Mouse (Mus musculus) kidney, embryonic 14.5 days (tissue): Measurements from ENCODE around the gene Nfkb1. TPM values are rescaled to one million over a fixed set of nuclear protein-coding genes. Genes with fewer than 3 reads are reported as not detected.

Source experiments
- ATAC-seq: fragments of 200-750 bp; cut with Nextera tagmentation; 2 replicates; pipeline ENCODE4 v1.8.0; 2017; ENCODE audit warnings: moderate number of reproducible peaks, mild to moderate bottlenecking, moderate TSS enrichment, moderate library complexity; ENCODE audit not compliant: low FRiP score, low TSS enrichment
- H3K27ac ChIP-seq: fragments of 300-500 bp; sonication (generic); 2 replicates; pipeline ENCODE4 v1.5.1; 2014; ENCODE audit warnings: low read depth, mild to moderate bottlenecking, low read length, moderate library complexity, mixed read lengths
- H3K27me3 ChIP-seq: fragments of 300-500 bp; sonication (generic); 2 replicates; pipeline ENCODE4 v1.6.1; 2014; ENCODE audit warnings: mild to moderate bottlenecking, low read length; ENCODE audit not compliant: control insufficient read depth, insufficient read depth
- H3K36me3 ChIP-seq: fragments of 300-500 bp; sonication (generic); 2 replicates; pipeline ENCODE4 v1.6.1; 2014; ENCODE audit warnings: low read length, mixed read lengths; ENCODE audit not compliant: control insufficient read depth, insufficient read depth
- H3K4me1 ChIP-seq: fragments of 300-500 bp; sonication (generic); 2 replicates; pipeline ENCODE4 v1.6.1; 2014; ENCODE audit warnings: low read length, mixed read lengths; ENCODE audit not compliant: control insufficient read depth, insufficient read depth
- H3K4me2 ChIP-seq: fragments of 300-500 bp; sonication (generic); replicated peaks from 2 replicates; pipeline ENCODE4 v1.6.1; 2014; ENCODE audit warnings: low read depth, mild to moderate bottlenecking, low read length
- H3K4me3 ChIP-seq: fragments of 300-500 bp; sonication (generic); 2 replicates; pipeline ENCODE4 v1.5.1; 2014; ENCODE audit warnings: mild to moderate bottlenecking, low read length
- H3K9ac ChIP-seq: fragments of 300-500 bp; sonication (generic); 2 replicates; pipeline ENCODE4 v1.6.1; 2014; ENCODE audit warnings: low read depth, mild to moderate bottlenecking, low read length, moderate library complexity
- H3K9me3 ChIP-seq: fragments of 300-500 bp; sonication (generic); 2 replicates; pipeline ENCODE4 v1.6.1; 2016; ENCODE audit warnings: low read length; ENCODE audit not compliant: control insufficient read depth
- WGBS: fragments of 180-500 bp; shearing (Covaris S2); extraction: QIAGEN DNeasy Blood & Tissue Kit; methylation state at CpG from one replicate; pipeline ENCODE4 v1.1.7; 2014; 5-methylcytosine and 5-hydroxymethylcytosine counted together
- polyA plus RNA-seq: library from polyadenylated mRNA; unstranded; fragments of >200 nt; fragmentation: Nextera tagmentation; extraction: Ambion mirVana; gene quantifications from 2 replicates; pipeline ENCODE4 v1.2.1, GENCODE M21; 2014

Nfkb1 gene
- polyA plus RNA-seq, 1 experiment from 2014 or later, result 25.1 TPM

DNA sequence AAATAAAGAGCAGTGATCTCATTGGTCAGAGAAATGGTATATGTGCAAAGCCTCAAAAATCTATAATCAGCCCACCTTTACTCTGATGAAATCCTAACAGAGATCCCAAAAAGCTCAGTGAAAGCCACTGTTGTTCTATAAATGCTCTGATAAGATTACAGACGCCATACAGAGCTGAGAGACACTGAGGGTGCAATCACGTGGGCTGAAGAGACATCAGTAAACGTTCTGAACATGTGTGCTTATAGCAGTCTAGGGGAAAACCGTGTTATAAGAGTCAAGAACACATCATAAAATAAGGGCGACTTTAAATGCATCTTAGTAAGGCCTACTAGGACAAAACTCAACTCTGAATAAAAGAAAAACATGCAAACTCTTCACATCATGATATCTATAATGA, 14.3 kb downstream of the Nfkb1 start:
- Histone ChIP-seq H3K9me3 (no peaks in the 10 kb centered on the region), H3K4me3 (no peak overlapping the region), H3K9ac (no peak overlapping the region), H3K4me1 (peaks cover 23% of the 10 kb centered on the region), H3K27me3 (no peaks in the 10 kb centered on the region), H3K4me2 (no peak overlapping the region), H3K27ac (no peak overlapping the region), H3K36me3 (no peaks in the 10 kb centered on the region)
- no peak for ATAC-seq
- 82% methylated on average over 5 of the region's 5 CpGs for WGBS

DNA sequence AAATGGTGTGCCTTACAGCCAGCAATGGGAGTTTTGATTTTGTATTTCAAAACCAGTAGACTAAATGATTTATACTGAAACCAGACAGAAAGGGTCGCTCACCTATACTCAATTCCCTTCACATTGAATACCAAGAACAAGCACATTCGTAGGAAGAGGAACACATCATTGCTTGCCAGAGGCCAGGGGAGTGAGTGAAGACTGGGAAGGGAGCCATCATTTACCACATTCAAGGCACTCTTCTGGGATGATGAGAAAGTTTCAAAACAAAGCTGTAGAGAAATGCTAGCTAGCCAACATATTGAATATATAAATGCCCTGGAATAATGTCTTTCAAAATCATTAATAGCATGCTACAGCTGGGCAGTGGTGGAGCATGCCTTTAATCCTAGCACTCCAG, 15.0 kb downstream of the Nfkb1 start:
- Histone ChIP-seq H3K27ac (no peak overlapping the region), H3K4me1 (peaks cover 18% of the 10 kb centered on the region), H3K27me3 (no peaks in the 10 kb centered on the region), H3K36me3 (no peaks in the 10 kb centered on the region), H3K4me3 (no peak overlapping the region), H3K9ac (no peak overlapping the region), H3K9me3 (no peaks in the 10 kb centered on the region), H3K4me2 (no peak overlapping the region)
- ATAC-seq, result no peak
- 85% methylated on average over 2 of the region's 2 CpGs for WGBS

DNA sequence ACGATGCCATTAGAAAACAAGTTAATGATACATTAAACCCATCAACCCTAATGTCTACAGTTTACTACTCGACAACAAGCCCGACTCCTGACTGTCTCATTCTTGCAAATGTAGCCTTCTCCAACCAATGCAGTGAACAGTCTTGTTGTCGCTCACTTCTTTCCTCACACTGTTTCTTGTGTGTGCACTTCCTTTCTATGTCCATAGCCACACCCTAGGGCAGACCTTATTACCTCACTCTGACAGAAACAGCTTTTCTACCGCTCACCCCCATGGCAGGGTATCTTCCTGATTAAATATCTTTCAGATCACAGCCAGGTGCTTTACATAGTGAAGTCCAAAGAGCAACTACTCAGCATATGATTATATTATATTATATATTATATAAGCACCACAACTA, 15.9 kb downstream of the Nfkb1 start:
- Histone ChIP-seq H3K4me2 (0 out of 2 replicates have a peak overlapping the region, but pooled peaks have one; percentile 8), H3K36me3 (no peaks in the 10 kb centered on the region)
- 40% methylated on average over 5 of the region's 5 CpGs for WGBS

DNA sequence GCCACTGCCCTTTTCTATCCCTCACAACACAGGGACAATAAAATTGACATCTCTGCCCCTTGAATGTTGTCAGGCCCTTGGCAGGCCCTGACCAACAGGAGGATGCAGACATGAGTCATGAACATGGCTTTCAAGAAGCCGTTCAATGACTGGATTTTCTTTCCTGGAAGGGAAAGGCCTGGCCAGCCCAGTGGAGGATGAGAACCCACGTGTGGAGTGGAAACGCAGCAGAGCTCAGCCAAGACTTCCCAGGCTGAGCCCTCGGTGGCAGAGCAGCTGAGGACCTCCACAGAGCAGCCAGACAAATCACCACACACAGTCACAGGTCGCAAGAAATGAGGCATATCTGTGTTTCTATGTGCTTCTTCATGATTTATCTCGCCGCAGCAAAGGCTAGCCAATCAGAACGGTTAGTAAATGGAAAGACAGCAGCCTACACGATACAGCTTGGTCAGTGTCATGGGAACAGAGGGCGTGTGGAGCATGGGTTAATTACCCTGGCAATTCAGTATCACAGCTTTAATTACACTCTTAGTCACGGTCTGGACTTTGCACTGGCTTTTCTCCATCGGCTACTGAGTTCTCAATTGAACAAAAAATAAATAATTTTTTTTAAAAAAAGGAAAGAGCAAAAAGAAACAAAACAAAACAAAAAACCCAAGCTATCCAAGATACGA, 16.5 kb downstream of the Nfkb1 start:
- Histone ChIP-seq H3K27me3 (no peaks in the 10 kb centered on the region), H3K9ac (no peak overlapping the region), H3K27ac (no peak overlapping the region), H3K36me3 (no peaks in the 10 kb centered on the region), H3K4me3 (no peak overlapping the region), H3K4me1 (peaks cover 12% of the 10 kb centered on the region; the same call in 1 of the 2 replicates), H3K4me2 (0 out of 2 replicates have a peak overlapping the region, but pooled peaks have one; percentile 8), H3K9me3 (no peaks in the 10 kb centered on the region)
- peak; percentile 95 for ATAC-seq
- 19% methylated on average over 13 of the region's 13 CpGs for WGBS

More for the DNA sequence above, 15.9 kb downstream of the Nfkb1 start:
- Histone ChIP-seq H3K27me3 (no peaks in the 10 kb centered on the region), H3K27ac (no peak overlapping the region), H3K4me3 (no peak overlapping the region), H3K9me3 (no peaks in the 10 kb centered on the region), H3K9ac (no peak overlapping the region), H3K4me1 (peaks cover 12% of the 10 kb centered on the region; the same call in 1 of the 2 replicates)
- ATAC-seq, result no peak; the same call in 1 of the 2 replicates

DNA sequence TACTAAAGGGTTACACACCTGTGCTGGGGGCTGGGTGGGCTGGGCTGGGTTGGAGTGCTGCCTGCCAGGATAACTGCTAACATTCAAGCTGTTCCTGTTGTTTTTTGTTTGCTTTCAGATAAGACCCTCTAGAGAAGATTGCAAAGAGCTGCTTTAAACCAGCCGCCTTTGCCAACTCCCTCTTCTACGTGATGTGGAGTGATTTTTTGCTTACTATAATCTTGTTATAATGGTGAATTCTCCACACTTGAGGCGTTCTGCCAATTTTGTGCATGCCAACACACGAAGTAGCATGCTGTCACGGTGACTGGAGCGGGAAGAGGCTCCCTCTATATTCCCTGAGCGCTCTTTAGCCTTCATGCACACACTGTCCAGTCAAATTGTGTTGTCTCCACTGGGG, 17.7 kb downstream of the Nfkb1 start:
- no peak overlapping the region for H3K9ac ChIP-seq
- H3K4me1 ChIP-seq, result peaks cover 12% of the 10 kb centered on the region; the same call in 1 of the 2 replicates
- H3K27ac ChIP-seq, result no peak overlapping the region
- H3K4me2 ChIP-seq, result no peak overlapping the region
- no peaks in the 10 kb centered on the region for H3K9me3 ChIP-seq
- H3K27me3 ChIP-seq, result no peaks in the 10 kb centered on the region
- no peak overlapping the region for H3K4me3 ChIP-seq
- ATAC-seq, result no peak
- 74% methylated on average over 7 of the region's 7 CpGs for WGBS
- no peaks in the 10 kb centered on the region for H3K36me3 ChIP-seq

DNA sequence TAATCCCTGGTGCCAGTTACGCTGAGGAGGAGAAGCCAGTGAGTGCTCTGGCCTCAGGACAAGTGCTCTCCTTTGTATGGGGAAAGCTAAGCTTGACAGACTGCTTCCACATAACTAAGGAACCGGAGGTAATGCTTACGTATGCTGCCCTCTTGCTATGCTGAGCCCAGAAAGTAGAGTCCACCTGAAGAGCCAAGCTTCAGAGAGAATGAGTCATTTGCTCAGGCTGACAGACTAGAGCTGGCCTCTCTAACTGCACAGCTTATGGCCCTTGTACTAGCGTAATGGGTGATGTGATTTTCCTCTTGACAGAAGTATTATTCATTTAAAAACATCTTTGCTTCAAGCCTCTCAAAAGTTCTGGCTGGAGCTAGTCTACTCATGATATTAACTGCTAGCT, 18.3 kb downstream of the Nfkb1 start:
- Histone ChIP-seq H3K4me1 (peaks cover 12% of the 10 kb centered on the region; the same call in 1 of the 2 replicates), H3K27ac (no peak overlapping the region), H3K36me3 (no peaks in the 10 kb centered on the region), H3K9me3 (no peaks in the 10 kb centered on the region), H3K27me3 (no peaks in the 10 kb centered on the region), H3K9ac (no peak overlapping the region), H3K4me2 (no peak overlapping the region), H3K4me3 (no peak overlapping the region)
- no peak for ATAC-seq
- 92% methylated on average over 4 of the region's 4 CpGs for WGBS

DNA sequence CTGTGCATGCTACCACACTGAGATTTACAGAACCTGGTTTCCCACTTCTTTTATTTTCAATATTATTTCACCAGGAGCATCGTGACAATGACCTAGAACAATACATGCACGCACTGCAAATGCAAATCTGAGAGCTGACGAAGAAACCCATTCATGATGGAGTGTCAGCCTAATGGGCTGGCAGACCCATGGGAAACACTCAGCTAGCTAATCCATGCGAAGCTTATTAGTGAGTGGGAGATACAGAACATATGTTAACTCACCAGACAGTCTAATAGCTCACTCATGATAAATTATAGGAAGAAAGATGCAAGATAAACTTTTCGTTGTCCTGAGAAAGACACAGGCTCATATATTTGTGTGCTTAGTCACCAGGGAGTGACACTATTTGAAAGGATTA, 19.2 kb downstream of the Nfkb1 start:
- Histone ChIP-seq H3K27me3 (no peaks in the 10 kb centered on the region), H3K27ac (no peak overlapping the region), H3K36me3 (no peaks in the 10 kb centered on the region), H3K9me3 (no peaks in the 10 kb centered on the region), H3K4me2 (no peak overlapping the region), H3K4me1 (peaks cover 12% of the 10 kb centered on the region; the same call in 1 of the 2 replicates), H3K9ac (no peak overlapping the region), H3K4me3 (no peak overlapping the region)
- no peak for ATAC-seq
- WGBS, result 66% methylated on average over 5 of the region's 5 CpGs

DNA sequence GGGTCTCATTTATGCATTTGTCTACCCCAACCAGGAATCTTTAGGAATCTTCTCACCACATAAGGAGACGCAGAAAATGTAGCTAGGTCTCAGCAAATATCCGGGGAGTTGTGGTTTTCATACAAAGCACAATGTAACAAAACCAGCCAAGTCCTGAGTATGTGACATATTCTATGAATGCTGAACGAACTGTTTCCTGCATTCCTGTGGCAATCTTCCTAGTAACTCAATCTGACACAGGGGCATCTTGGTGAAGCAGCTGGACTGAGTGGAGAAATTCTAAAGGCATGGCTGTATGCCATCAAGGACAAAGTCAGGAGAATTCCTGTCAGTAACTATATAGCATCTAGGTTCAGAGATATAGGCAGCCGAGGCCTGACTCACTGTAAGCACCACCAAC, 20.5 kb downstream of the Nfkb1 start:
- WGBS, result 79% methylated on average over 4 of the region's 4 CpGs
- H3K27me3 ChIP-seq, result no peaks in the 10 kb centered on the region
- no peaks in the 10 kb centered on the region for H3K36me3 ChIP-seq
- H3K27ac ChIP-seq, result no peak overlapping the region
- no peaks in the 10 kb centered on the region for H3K9me3 ChIP-seq
- ATAC-seq, result no peak
- H3K4me1 ChIP-seq, result peaks cover 12% of the 10 kb centered on the region; the same call in 1 of the 2 replicates
- no peak overlapping the region for H3K4me2 ChIP-seq
- H3K9ac ChIP-seq, result no peak overlapping the region
- no peak overlapping the region for H3K4me3 ChIP-seq

DNA sequence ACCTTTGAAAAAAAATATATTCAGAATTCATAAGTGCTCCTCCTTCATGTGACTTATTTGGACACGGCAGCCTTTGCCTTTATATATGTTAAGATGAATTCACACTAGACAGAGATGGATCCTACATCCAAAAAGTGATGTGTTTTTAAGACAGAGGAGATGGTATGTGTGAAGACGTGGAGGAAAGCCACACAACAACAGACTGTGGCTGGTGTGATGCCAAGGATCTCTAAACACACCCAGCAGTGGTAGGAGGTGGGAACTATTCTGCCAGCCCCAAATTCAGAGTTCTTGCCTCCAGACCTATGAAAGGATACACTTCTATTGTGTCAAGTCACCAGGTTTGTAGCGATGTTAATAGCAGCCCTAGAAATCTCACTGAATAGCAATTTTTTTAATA, 24.3 kb downstream of the Nfkb1 start:
- Histone ChIP-seq H3K27me3 (no peaks in the 10 kb centered on the region), H3K4me3 (no peak overlapping the region), H3K9ac (no peak overlapping the region), H3K36me3 (peaks cover 17% of the 10 kb centered on the region), H3K27ac (no peak overlapping the region), H3K9me3 (no peaks in the 10 kb centered on the region), H3K4me2 (no peak overlapping the region), H3K4me1 (no peaks in the 10 kb centered on the region)
- no peak for ATAC-seq
- WGBS, result 88% methylated on average over 3 of the region's 3 CpGs
